Mouse (Mus musculus): ENCODE measurements around the gene Ercc2.

DNA sequence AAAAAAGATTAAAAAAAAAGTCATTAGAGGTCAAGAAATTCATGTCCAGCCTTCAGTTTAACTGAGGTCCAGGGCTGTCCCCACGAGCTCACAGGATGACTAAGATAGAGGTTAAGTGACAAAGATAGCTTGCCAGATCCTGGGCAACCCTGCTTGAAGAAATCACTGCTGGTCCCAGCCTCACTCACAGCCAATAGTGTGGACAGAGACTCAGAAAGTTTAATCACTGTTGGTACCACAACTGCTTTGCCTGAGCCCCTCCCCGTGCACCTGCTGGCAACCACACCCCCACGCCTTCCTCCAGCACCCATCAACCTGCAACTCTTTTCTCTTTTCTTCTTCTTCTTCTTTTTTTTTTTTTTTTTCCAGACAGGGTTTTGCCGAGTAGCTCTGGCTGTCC lies 42.2 kb downstream of the Ercc2 start:
- no peak for TF ChIP-seq GATA1 (IDR thresholded peaks at IDR 0.05; ENCODE audit: low read length)
- no peak for TF ChIP-seq TAL1 (IDR thresholded peaks at IDR 0.05; ENCODE audit: low read length)

All from erythroblast, embryonic 14.5 days (primary cell).